Mouse (Mus musculus) testis, adult 2 months (tissue): Measurements from ENCODE around the gene Galntl6.

ENCODE experiments used
- CTCF ChIP-seq: fragments of 200-500 bp; IDR thresholded peaks from 2 replicates; pipeline ENCODE4 v1.5.1; 2012; ENCODE audit warnings: low read depth, mild to moderate bottlenecking, inconsistent platforms, low read length, moderate library complexity; ENCODE audit not compliant: control insufficient read depth, insufficient read depth, insufficient replicate concordance
- POLR2A ChIP-seq: fragments of 200-500 bp; IDR thresholded peaks from 2 replicates; pipeline ENCODE4 v1.6.1; 2012; ENCODE audit warnings: low read depth, mild to moderate bottlenecking, inconsistent platforms, low read length, moderate library complexity; ENCODE audit not compliant: control insufficient read depth

GRCm38 (mm10) chr8:57765192-57765591, 1147.2 kb downstream of the Galntl6 start:
- TF ChIP-seq POLR2A (no peak), CTCF (no peak)
